Mouse (Mus musculus) right cerebral cortex, adult 2 months (tissue): ENCODE measurements around the gene Map4k3.
"Not testable (repeated sequence)": the region's sequence is repeated elsewhere in the genome, so short reads cannot be mapped to it uniquely, and the experiment has no call there.

Experiments used
- DNase-seq, 2 experiments: peaks; one replicate each; pipeline ENCODE4 v3.0.0; 2021 to 2022; ENCODE audit warnings: low spot score in 2 of 2

Gene Map4k3

GRCm38 (mm10) chr17:80728062-80728858 lies at the start of gene Map4k3:
TSS of gene Map4k3 (minus strand) at chr17:80728485.
- peak; percentile 76 to 79 for DNase-seq

DNA sequence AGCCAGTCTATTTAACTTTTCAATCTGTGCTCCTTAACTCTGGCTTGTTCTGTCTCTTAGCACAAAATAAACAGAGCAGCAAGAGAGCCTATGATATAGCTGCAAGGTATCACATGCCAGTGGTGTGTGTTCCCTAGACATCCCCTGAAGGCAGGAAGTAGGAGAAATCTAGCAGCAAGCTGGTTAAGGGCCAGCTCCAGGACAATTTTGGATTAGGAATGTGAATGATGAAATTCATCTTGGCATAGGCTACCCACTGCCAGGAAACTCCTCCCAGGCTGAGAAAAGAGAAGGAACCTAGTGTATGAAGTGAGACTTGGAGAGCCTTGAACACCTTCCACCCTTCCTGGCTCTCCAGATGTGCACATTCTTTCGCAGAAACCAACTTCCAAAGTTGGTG lies 49.3 kb upstream of the Map4k3 start:
- no peak for DNase-seq

DNA sequence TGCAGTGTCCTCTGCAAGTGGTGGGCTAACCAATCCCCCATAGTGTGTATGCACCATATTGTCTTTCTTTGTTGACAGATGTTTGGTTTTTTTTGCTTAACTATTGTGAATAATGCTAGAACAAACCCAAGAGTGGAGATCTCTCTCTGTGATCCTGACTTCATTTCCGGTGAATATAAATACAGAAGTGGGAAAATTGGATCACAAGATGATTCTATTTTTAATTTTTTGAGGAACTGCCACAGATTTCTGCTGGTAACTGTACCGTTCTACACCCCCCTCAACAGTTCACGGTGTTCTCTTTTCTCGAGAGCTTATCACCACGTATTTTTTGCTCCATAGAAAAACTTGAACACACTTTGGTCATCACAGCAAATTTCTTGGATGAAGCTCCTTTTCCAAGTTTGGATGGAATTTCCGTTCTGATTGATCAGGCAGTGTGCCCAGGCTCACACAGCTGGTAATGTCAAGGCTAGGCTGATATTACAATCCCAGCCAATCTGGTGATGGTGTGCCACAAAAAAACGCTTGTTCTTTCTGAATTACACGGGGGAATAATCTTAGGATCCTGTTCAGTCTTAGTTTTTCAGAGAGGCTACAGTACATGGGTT lies 47.0 kb upstream of the Map4k3 start:
- DNase-seq = peak in 1 of 2 experiments; percentile 37

- peak in 1 of 2 experiments; percentile 38 for DNase-seq
Measured at GRCm38 (mm10) chr17:80772545-80773453, 44.5 kb upstream of the Map4k3 start.

GRCm38 (mm10) chr17:80770065-80770464 lies 41.8 kb upstream of the Map4k3 start:
- DNase-seq = no peak

DNA sequence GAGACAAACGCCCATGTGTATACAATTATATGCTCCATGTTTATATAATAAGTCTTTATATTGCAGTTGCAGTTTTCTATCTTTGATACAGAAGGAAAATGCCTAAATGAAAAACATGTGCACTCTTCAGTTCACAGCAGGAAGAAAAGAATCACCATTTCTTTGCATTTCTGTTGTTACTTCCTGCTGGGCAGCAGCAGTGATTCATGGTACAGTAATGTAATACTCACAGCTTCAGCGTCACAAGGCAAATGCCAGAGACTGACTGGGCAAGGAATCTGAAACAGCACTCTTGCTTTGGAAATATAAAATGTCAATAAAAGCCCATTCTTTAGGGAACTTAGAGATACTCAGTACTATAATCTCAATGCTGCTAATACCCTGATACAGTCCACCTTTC lies 36.9 kb upstream of the Map4k3 start:
- no peak for DNase-seq

DNA sequence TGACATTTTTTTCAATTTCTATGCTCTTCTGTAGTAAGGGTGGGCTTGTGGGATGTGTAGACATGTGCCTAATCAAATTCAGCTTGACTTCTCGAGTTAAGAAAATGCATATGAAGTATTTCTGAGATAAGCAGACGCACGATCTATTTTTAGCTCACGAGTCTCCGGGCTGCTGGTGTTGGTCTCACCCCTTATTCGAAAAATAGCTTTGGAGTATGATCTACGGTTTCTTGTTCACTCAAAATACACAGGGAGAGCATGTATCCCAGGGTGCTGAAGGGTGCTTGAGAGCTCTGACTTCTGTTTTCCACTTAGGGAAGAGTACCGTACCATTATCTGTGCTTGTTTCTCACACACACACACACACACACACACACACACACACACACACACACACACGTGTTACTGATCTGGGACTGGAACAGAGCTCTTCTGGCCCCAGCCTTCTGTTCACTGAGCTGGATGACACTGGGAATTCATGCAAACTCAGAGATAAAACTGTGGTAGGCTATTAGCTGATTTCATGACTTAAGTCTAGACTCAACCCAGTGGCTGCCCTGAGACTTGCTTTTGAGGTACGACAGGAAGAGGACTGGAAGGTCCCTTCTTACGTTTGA lies 34.9 kb upstream of the Map4k3 start:
- DNase-seq = no peak

DNA sequence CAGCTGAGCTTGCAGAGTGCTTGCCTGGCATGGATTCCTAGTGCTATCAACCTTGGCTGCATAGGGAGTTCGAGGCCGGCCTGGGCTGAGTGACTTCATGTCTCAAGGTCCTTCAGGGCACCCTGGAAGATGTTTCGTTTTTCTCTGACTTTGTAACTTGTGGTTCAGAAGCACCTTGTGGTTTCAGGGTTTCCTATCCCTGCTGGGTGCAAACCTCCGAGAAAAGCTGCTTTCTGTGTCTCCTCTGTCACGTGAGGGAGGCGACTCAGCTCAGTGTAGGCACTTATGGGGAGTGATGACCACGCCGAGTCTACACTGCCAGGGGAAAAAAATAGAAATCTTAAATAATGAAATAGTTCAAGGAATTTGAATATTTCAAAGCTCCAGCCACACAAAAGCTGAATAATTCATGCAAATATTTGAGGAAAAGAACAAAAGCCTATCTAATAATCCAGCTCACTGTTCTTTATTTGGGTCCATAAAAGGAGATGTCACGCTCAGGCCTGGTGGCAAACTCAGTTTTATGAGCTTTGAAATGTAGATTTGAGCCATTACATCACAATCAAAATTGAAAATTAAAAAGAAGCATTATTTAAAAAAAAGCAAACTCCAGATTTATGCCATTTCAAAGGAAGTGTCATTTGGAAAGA lies 34.2 kb upstream of the Map4k3 start:
- DNase-seq = no peak

DNA sequence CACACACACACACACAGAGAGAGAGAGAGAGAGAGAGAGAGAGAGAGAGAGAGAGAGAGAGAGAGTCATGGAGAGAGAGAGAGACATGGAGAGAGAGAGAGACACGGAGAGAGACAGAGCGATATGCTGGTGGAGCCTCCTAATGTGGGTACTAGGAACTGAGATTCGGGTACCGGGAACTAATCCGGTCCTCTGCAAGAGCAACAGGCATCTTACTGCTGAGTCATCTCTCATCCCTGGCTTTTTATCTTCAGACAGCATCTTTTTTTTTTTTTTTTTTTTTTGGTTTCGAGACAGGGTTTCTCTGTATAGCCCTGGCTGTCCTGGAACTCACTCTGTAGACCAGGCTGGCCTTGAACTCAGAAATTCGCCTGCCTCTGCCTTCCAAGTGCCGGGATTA lies 32.9 kb upstream of the Map4k3 start:
- DNase-seq = not testable (repeated sequence)

DNA sequence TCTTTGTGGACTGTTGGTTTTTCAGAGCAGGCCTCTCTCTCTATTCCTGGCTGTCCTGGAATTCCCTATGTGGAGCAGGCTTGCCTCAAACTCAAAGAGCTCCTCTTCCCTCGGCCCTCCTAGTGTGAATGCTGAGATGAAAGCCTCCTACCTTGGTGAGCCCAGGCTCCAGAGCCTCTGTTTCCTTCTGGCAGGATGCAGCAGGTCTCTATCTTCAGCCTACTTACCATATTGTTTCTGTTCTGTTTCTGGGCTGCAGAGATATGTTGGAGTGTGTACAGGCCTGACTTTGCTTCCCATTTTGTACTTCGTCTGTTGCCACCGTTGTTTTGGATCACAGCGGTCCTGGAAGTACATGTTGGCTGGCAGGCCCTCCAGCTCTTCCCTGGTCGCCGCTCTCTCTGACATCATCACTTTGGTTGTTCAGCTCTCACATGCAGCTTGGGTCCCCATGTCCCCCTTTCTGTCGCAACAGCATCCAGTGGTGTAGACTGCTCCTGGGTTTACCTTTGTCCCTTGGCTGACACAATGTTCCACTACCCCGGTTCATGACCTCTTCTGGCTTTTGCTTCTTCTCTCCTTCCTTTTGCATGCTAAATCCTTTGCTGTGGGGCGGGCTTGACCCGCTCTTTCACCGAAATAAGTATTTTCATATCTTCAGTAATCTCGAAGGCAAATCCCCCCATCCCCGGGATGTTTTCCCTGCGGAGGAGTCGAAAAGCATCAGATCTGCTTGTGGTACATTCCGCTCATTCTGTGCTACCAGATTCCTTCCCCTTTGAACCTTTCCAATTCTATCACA lies 32.3 kb upstream of the Map4k3 start:
- peak in 1 of 2 experiments; percentile 10 for DNase-seq

GRCm38 (mm10) chr17:80756043-80756442 lies 27.8 kb upstream of the Map4k3 start:
- no peak for DNase-seq

DNA sequence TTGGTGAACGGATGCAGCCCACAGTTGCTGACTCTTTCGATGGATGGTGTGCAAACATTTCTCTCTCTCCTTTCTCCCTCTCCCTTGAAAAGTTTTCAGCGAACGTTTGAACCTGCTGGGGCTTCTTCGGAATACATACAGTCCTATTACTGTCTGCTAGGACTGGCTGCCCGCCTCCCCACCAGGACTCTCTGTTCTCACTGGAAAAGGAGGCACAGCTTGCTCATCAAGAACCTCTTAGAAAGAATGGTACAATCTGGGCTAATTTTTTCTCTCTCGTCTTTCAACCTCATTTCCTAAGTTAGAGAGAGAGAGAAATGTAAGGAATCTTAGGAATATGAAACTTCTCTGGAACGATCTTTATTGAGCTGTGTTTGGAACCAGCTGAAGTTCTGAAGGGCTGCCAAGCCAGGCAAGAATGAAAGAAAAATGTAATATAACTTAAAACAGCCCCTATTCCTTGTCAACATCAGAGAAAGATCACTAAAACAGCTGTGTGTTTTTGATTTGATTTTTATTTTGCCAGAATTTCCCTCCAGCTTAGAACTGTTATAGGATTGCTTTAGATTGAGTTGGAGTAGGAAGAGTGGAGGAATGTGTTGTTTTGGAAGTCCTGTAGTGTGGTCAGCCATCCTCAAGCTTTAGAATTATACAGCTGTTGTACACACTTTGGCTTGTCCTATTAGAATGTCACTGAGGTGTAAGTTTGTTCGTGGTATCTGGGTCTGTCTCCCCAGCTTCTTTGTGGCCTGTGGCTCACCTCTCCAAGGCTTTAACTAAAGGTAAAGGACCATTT lies 27.0 kb upstream of the Map4k3 start:
- DNase-seq = no peak

DNA sequence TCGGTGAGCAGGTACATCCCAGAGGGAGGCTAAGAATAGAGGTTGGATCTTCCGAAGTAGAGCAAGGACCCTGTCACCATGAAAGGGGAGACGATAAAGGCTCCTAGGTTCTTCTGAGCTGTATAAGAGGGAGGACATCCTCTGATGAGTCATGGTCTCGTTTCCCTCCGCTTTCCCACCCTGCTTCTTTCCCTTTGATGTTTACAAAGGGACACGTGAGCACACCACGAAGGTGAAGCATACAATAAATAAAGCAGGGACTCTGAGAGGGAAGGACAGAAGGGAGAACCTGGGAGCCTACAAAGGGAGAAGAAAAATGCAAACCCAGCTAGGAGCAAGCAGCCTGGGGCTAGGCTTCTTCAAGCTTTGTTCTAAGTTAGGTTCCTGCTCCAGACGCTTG lies 26.3 kb upstream of the Map4k3 start:
- no peak for DNase-seq

GRCm38 (mm10) chr17:80752466-80752865 lies 24.2 kb upstream of the Map4k3 start:
- DNase-seq = no peak

- DNase-seq = no peak
Measured at GRCm38 (mm10) chr17:80739421-80739820, 11.1 kb upstream of the Map4k3 start.

DNA sequence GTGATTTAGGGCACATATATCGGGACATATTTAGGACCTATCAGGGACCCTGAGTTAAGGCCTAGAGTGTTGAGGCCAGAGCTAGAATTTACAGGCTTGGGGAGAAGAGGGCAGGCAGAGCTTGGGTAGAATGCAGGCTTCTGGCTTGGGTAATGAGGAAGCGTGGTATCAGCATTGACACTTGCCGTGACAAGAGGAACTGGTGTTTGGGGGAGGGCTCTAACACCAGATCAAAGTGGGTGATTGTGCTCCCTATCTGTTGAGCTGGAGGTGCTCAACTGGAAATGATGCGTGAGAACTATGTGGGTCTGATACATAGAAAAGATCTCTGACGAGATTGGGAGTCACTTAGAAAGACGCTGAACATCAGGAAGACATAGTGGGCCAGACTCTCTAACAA lies 6.4 kb upstream of the Map4k3 start:
- DNase-seq = no peak

DNA sequence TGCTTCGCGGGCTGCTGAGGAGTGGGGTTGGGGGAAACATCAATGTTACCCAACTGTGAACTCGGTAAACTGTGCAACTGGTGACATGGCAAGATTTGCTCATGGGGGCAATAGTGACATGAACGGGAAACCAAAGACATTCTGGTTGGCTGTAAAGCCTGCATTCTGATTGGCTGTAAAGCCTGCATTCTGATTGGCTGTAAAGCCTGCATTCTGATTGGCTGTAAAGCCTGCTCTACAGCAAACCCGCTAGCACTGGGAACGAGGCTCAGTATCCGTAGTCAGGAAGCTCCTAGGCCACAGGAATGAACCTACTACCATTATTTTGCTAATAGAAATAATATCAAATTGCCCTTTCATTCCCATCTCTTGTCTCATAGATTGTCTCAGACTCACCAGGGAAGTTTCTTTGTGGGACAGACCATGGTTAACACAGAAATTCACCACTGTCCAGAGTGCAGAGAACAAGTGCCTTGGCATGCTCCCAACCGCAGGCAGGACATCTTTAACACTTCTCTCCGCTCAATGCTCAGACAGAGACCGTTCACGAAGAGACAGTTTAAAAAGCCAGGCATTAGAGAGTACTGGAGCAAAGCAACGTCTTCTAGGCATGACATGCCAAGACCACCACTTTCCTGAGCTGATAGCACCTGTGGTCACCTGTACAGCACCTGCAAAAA lies 5.0 kb upstream of the Map4k3 start:
- no peak for DNase-seq

- no peak for DNase-seq
Measured at GRCm38 (mm10) chr17:80732256-80732655, 4.0 kb upstream of the Map4k3 start.

DNA sequence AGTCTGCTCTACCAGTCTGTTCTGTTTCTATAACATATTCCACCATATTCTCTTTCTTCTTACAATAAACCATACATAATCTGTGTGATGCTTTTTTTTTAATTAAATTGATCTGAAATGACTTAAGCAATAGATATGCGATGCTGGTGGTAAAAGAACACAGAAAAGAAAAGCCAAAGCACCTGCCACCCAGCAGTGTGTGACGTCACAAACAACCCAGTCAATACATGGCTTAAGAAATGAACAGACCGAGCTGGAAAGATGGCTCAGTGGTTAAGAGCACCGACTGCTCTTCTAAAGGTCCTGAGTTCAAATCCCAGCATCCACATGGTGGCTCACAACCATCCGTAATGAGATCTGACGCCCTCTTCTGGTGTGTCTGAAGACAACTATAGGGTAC lies 2.0 kb upstream of the Map4k3 start:
- not testable (repeated sequence) for DNase-seq
